Mouse (Mus musculus) spleen, adult 2 months (tissue): ENCODE measurements around the gene Kdm5a.

Experiments
- CTCF ChIP-seq: fragments of 200-500 bp; IDR thresholded peaks from 2 replicates; pipeline ENCODE4 v1.5.1; 2011; ENCODE audit warnings: mild to moderate bottlenecking, inconsistent platforms; ENCODE audit not compliant: insufficient read depth, insufficient read length, insufficient replicate concordance; ENCODE audit errors: extremely low read depth
- POLR2A ChIP-seq: fragments of 200-500 bp; IDR thresholded peaks from 2 replicates; pipeline ENCODE4 v1.6.1; 2011; ENCODE audit warnings: low read depth, low read length, inconsistent platforms

GRCm38 (mm10) chr6:120470666-120471065 lies 106.7 kb downstream of the Kdm5a start:
- TF ChIP-seq POLR2A (no peak), CTCF (no peak)
